Mouse (Mus musculus) thymus, adult 2 months (tissue): ENCODE data around the gene Cdh18.

Source experiments
- CTCF ChIP-seq: fragments of 200-500 bp; IDR thresholded peaks from 2 replicates; pipeline ENCODE4 v1.5.1; 2012; ENCODE audit warnings: mild to moderate bottlenecking, control low read depth, low read length, moderate library complexity, borderline replicate concordance; ENCODE audit not compliant: control insufficient read depth, poor library complexity, insufficient read depth; ENCODE audit errors: extremely low read depth
- POLR2A ChIP-seq: fragments of 200-500 bp; IDR thresholded peaks from 2 replicates; pipeline ENCODE4 v1.6.1; 2012; ENCODE audit warnings: mild to moderate bottlenecking, low read length, control low read depth, moderate library complexity; ENCODE audit not compliant: control insufficient read depth, poor library complexity, insufficient read depth; ENCODE audit errors: extremely low read depth

DNA sequence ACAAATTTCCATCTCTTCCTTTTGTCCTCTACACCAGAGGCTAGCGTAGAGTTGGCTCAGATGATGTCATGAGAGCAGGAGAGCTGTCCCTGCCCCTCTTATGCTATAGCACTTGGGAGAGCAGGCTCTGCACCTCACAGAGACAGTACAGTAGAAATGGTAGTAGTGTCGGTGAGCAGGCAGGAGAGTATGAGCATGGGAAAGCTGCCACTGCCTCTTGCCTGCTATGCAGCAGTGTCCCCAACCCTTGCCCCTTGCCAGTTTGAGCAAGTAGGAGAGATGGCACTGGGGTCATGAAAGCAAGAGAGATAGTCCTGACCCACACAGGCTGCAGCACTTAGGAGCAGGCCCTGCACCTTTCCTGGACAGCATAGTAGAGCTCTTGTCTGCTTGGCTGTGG lies 607.1 kb downstream of the Cdh18 start:
- TF ChIP-seq POLR2A (no peak), CTCF (no peak)
